Mouse (Mus musculus) ovary, postnatal 10 days (tissue): ENCODE results near the gene Gm13271.
"Not testable (repeated sequence)": the region's sequence is repeated elsewhere in the genome, so short reads cannot be mapped to it uniquely, and the experiment has no call there.

Experiments
- DNase-seq: peaks from one replicate; pipeline ENCODE4 v3.0.0; 2022; ENCODE audit warnings: low spot score

Gm13271 gene

GRCm38 (mm10) chr4:88754818-88755340 is at the start of gene Gm13271:
Gene Gm13271 (plus strand): TSS chr4:88754868.
- DNase-seq = peak; percentile 90

GRCm38 (mm10) chr4:88705924-88706323 is 48.7 kb upstream of the Gm13271 start:
- DNase-seq = no peak

GRCm38 (mm10) chr4:88707128-88707826 is 47.4 kb upstream of the Gm13271 start:
- DNase-seq = no peak

- no peak for DNase-seq
These were observed 40.4 kb upstream of the Gm13271 start for GRCm38 (mm10) chr4:88714281-88714680.

- DNase-seq = no peak
These were observed 39.6 kb upstream of the Gm13271 start for GRCm38 (mm10) chr4:88715059-88715458.

- no peak for DNase-seq
These were observed 36.0 kb upstream of the Gm13271 start for GRCm38 (mm10) chr4:88718715-88719114.

- DNase-seq = peak; percentile 88
These were observed 32.6 kb upstream of the Gm13271 start, which contains the start of the genes Gm26566 and Klhl9 for GRCm38 (mm10) chr4:88721791-88722721. Gene Gm26566 (plus strand): TSS chr4:88721805. Gene Klhl9 (minus strand): TSS chr4:88722465.

- no peak for DNase-seq
These were observed 31.1 kb upstream of the Gm13271 start for GRCm38 (mm10) chr4:88723497-88724090.

- DNase-seq = no peak
These were observed 27.9 kb upstream of the Gm13271 start for GRCm38 (mm10) chr4:88726727-88727126.

- no peak for DNase-seq
These were observed 27.3 kb upstream of the Gm13271 start for GRCm38 (mm10) chr4:88727324-88727723.

- peak; percentile 44 for DNase-seq
These were observed 16.2 kb upstream of the Gm13271 start for GRCm38 (mm10) chr4:88738480-88738879.

- DNase-seq = no peak
These were observed 15.6 kb upstream of the Gm13271 start for GRCm38 (mm10) chr4:88739036-88739435.

- no peak for DNase-seq
These were observed 13.2 kb upstream of the Gm13271 start for GRCm38 (mm10) chr4:88741426-88741825.

GRCm38 (mm10) chr4:88742771-88743371 is 11.8 kb upstream of the Gm13271 start:
- DNase-seq = no peak

GRCm38 (mm10) chr4:88744207-88744606 is 10.5 kb upstream of the Gm13271 start:
- no peak for DNase-seq

GRCm38 (mm10) chr4:88749926-88750325 is 4.7 kb upstream of the Gm13271 start:
- no peak for DNase-seq

- DNase-seq = peak; percentile 18
These were observed 2.2 kb downstream of the Gm13271 start for GRCm38 (mm10) chr4:88756581-88757513.

GRCm38 (mm10) chr4:88757628-88758031 is 3.0 kb downstream of the Gm13271 start:
- DNase-seq = peak; percentile 99

- DNase-seq = not testable (repeated sequence)
These were observed 4.1 kb downstream of the Gm13271 start for GRCm38 (mm10) chr4:88758751-88759150.

- DNase-seq = peak; percentile 47
These were observed 5.1 kb downstream of the Gm13271 start, which contains the start of gene Gm13283 for GRCm38 (mm10) chr4:88759610-88760268. Gene Gm13283 (plus strand): TSS chr4:88760119.
